Mouse (Mus musculus) hindbrain, embryonic 15.5 days (tissue): ENCODE data around the gene H2-Ob. TPM values are rescaled to one million over a fixed set of nuclear protein-coding genes. Genes with fewer than 3 reads are reported as not detected.

Experiments
- ATAC-seq: fragments of 200-750 bp; cut with Nextera tagmentation; 2 replicates; pipeline ENCODE4 v1.8.0; 2017; ENCODE audit warnings: low read depth, moderate number of reproducible peaks, moderate TSS enrichment; ENCODE audit not compliant: low FRiP score
- H3K27ac ChIP-seq: fragments of 300-500 bp; sonication (generic); replicated peaks from 2 replicates; pipeline ENCODE4 v1.5.1; 2015; ENCODE audit warnings: mild to moderate bottlenecking, inconsistent platforms
- H3K27me3 ChIP-seq: fragments of 300-500 bp; sonication (generic); 2 replicates; pipeline ENCODE4 v1.6.1; 2015; ENCODE audit warnings: control low read depth, inconsistent platforms
- H3K36me3 ChIP-seq: fragments of 300-500 bp; sonication (generic); 2 replicates; pipeline ENCODE4 v1.6.1; 2015; ENCODE audit warnings: control low read depth, inconsistent platforms
- H3K4me1 ChIP-seq: fragments of 300-500 bp; sonication (generic); replicated peaks from 2 replicates; pipeline ENCODE4 v1.6.1; 2015; ENCODE audit warnings: control low read depth, inconsistent platforms
- H3K4me2 ChIP-seq: fragments of 300-500 bp; sonication (generic); 2 replicates; pipeline ENCODE4 v1.6.1; 2015; ENCODE audit warnings: moderate library complexity, mild to moderate bottlenecking, inconsistent platforms
- H3K4me3 ChIP-seq: fragments of 300-500 bp; sonication (generic); 2 replicates; pipeline ENCODE4 v1.5.1; 2015; ENCODE audit warnings: mild to moderate bottlenecking, inconsistent platforms
- H3K9ac ChIP-seq: fragments of 300-500 bp; sonication (generic); 2 replicates; pipeline ENCODE4 v1.6.1; 2015; ENCODE audit warnings: inconsistent platforms
- H3K9me3 ChIP-seq: fragments of 300-500 bp; sonication (generic); 2 replicates; pipeline ENCODE4 v1.6.1; 2016; ENCODE audit warnings: control low read depth, inconsistent platforms
- WGBS: fragments of 180-500 bp; shearing (Covaris S2); methylation state at CpG from one replicate; pipeline ENCODE4 v1.1.7; 2015; 5-methylcytosine and 5-hydroxymethylcytosine counted together
- polyA plus RNA-seq: library from polyadenylated mRNA; unstranded; fragments of >200 nt; fragmentation: Nextera tagmentation; extraction: Ambion mirVana; gene quantifications from 2 replicates; pipeline ENCODE4 v1.2.1, GENCODE M21; 2015

Gene H2-Ob
- polyA plus RNA-seq, 1 experiment from 2014 or later: 0.21 TPM

GRCm38 (mm10) chr17:34292570-34292969 lies 53.9 kb downstream of the H2-Ob start:
- no peaks in the 10 kb centered on the region for H3K9me3 ChIP-seq
- no peak overlapping the region for H3K9ac ChIP-seq
- no peak overlapping the region for H3K27ac ChIP-seq
- no peak overlapping the region for H3K4me3 ChIP-seq
- H3K4me1 ChIP-seq: peaks cover 8% of the 10 kb centered on the region
- WGBS: 96% methylated on average over 4 of the region's 4 CpGs
- H3K4me2 ChIP-seq: no peak overlapping the region
- no peaks in the 10 kb centered on the region for H3K36me3 ChIP-seq
- no peak for ATAC-seq
- H3K27me3 ChIP-seq: no peaks in the 10 kb centered on the region

GRCm38 (mm10) chr17:34293533-34293932 lies 54.8 kb downstream of the H2-Ob start:
- WGBS: 53% methylated on average over 2 of the region's 2 CpGs
- Histone ChIP-seq H3K9me3 (no peaks in the 10 kb centered on the region), H3K36me3 (no peaks in the 10 kb centered on the region), H3K4me1 (peaks cover 8% of the 10 kb centered on the region), H3K27ac (no peak overlapping the region), H3K27me3 (no peaks in the 10 kb centered on the region), H3K4me3 (no peak overlapping the region), H3K4me2 (no peak overlapping the region), H3K9ac (no peak overlapping the region)
- ATAC-seq: no peak

- Histone ChIP-seq H3K4me2 (no peak overlapping the region), H3K36me3 (no peaks in the 10 kb centered on the region), H3K9me3 (no peaks in the 10 kb centered on the region), H3K4me1 (peaks cover 8% of the 10 kb centered on the region), H3K4me3 (no peak overlapping the region), H3K27ac (no peak overlapping the region), H3K27me3 (no peaks in the 10 kb centered on the region), H3K9ac (no peak overlapping the region)
- WGBS: 82% methylated on average over 4 of the region's 4 CpGs
- no peak for ATAC-seq
Measured at GRCm38 (mm10) chr17:34294249-34294648, 55.5 kb downstream of the H2-Ob start.

- Histone ChIP-seq H3K9me3 (no peaks in the 10 kb centered on the region), H3K4me2 (no peak overlapping the region), H3K27ac (no peak overlapping the region), H3K27me3 (no peaks in the 10 kb centered on the region), H3K4me1 (peaks cover 8% of the 10 kb centered on the region), H3K4me3 (no peak overlapping the region), H3K36me3 (no peaks in the 10 kb centered on the region), H3K9ac (no peak overlapping the region)
- ATAC-seq: no peak
Measured at GRCm38 (mm10) chr17:34295307-34295706, 56.6 kb downstream of the H2-Ob start.

GRCm38 (mm10) chr17:34295891-34296794 lies 57.4 kb downstream of the H2-Ob start:
- no peaks in the 10 kb centered on the region for H3K36me3 ChIP-seq
- ATAC-seq: peak; percentile 90
- peak overlapping the region; percentile 72 for H3K27ac ChIP-seq
- H3K4me2 ChIP-seq: peak overlapping the region; percentile 54
- no peaks in the 10 kb centered on the region for H3K27me3 ChIP-seq
- no peaks in the 10 kb centered on the region for H3K9me3 ChIP-seq
- H3K4me1 ChIP-seq: peaks cover 8% of the 10 kb centered on the region
- H3K4me3 ChIP-seq: peak overlapping the region; percentile 42
- H3K9ac ChIP-seq: peak overlapping the region; percentile 33
- 20% methylated on average over 23 of the region's 23 CpGs for WGBS

- H3K4me1 ChIP-seq: peaks cover 8% of the 10 kb centered on the region; the same call in 1 of the 2 replicates
- no peak for ATAC-seq
- no peaks in the 10 kb centered on the region for H3K9me3 ChIP-seq
- no peaks in the 10 kb centered on the region for H3K36me3 ChIP-seq
- H3K4me3 ChIP-seq: no peak overlapping the region
- no peak overlapping the region for H3K4me2 ChIP-seq
- H3K9ac ChIP-seq: no peak overlapping the region
- no peaks in the 10 kb centered on the region for H3K27me3 ChIP-seq
- WGBS: 70% methylated on average over 3 of the region's 3 CpGs
- no peak overlapping the region for H3K27ac ChIP-seq
Measured at GRCm38 (mm10) chr17:34299356-34299755, 60.7 kb downstream of the H2-Ob start.

GRCm38 (mm10) chr17:34300071-34300470 lies 61.4 kb downstream of the H2-Ob start:
- Histone ChIP-seq H3K4me3 (no peak overlapping the region), H3K4me1 (peaks cover 8% of the 10 kb centered on the region; the same call in 1 of the 2 replicates), H3K36me3 (no peaks in the 10 kb centered on the region), H3K27ac (no peak overlapping the region), H3K4me2 (no peak overlapping the region), H3K9me3 (no peaks in the 10 kb centered on the region), H3K27me3 (no peaks in the 10 kb centered on the region), H3K9ac (no peak overlapping the region)
- no peak for ATAC-seq
- WGBS: 94% methylated on average over 8 of the region's 8 CpGs

GRCm38 (mm10) chr17:34300691-34301566 lies 62.2 kb downstream of the H2-Ob start:
- no peak overlapping the region for H3K4me2 ChIP-seq
- no peaks in the 10 kb centered on the region for H3K27me3 ChIP-seq
- no peak for ATAC-seq
- WGBS: 80% methylated on average over 23 of the region's 23 CpGs
- no peak overlapping the region for H3K4me3 ChIP-seq
- H3K9ac ChIP-seq: no peak overlapping the region
- H3K36me3 ChIP-seq: no peaks in the 10 kb centered on the region
- no peaks in the 10 kb centered on the region for H3K9me3 ChIP-seq
- H3K4me1 ChIP-seq: peaks cover 4% of the 10 kb centered on the region; the same call in 1 of the 2 replicates
- no peak overlapping the region for H3K27ac ChIP-seq

GRCm38 (mm10) chr17:34301670-34302190 lies 63.0 kb downstream of the H2-Ob start:
- no peak overlapping the region for H3K4me2 ChIP-seq
- 93% methylated on average over 4 of the region's 4 CpGs for whole genome bisulfite sequencing
- ATAC-seq: no peak

GRCm38 (mm10) chr17:34303789-34304188 lies 65.1 kb downstream of the H2-Ob start:
- H3K4me1 ChIP-seq: no peaks in the 10 kb centered on the region
- 83% methylated on average over 2 of the region's 2 CpGs for WGBS

More at GRCm38 (mm10) chr17:34301670-34302190, 63.0 kb downstream of the H2-Ob start:
- H3K9me3 ChIP-seq: no peaks in the 10 kb centered on the region
- H3K27me3 ChIP-seq: no peaks in the 10 kb centered on the region
- no peaks in the 10 kb centered on the region for H3K36me3 ChIP-seq
- no peak overlapping the region for H3K9ac ChIP-seq
- H3K27ac ChIP-seq: no peak overlapping the region
- H3K4me3 ChIP-seq: no peak overlapping the region
- no peaks in the 10 kb centered on the region for H3K4me1 ChIP-seq

More at GRCm38 (mm10) chr17:34303789-34304188, 65.1 kb downstream of the H2-Ob start:
- no peak overlapping the region for H3K4me2 ChIP-seq
- ATAC-seq: no peak
- no peak overlapping the region for H3K9ac ChIP-seq
- no peak overlapping the region for H3K4me3 ChIP-seq
- H3K27ac ChIP-seq: no peak overlapping the region
- H3K27me3 ChIP-seq: 0 out of 2 replicates have a peak, but pooled peaks cover 3% of the 10 kb centered on the region
- H3K36me3 ChIP-seq: no peaks in the 10 kb centered on the region
- no peaks in the 10 kb centered on the region for H3K9me3 ChIP-seq
